Mouse (Mus musculus) G1E-ER4 (cell line): Measurements from ENCODE around the gene Igfbp4. TPM values are rescaled to one million over a fixed set of nuclear protein-coding genes. Genes with fewer than 3 reads are reported as not detected.

ENCODE experiments used
- GATA1 ChIP-seq: IDR thresholded peaks from one replicate; pipeline ENCODE4 v1.8.0; 2012; ENCODE audit warnings: low read length, inconsistent platforms
- polyA plus RNA-seq: library from polyadenylated mRNA; stranded (reverse); fragments of >175 nt; gene quantifications from 2 replicates; pipeline ENCODE4 v1.2.3, GENCODE M21; 2012

Igfbp4 gene
- polyA plus RNA-seq, 1 experiment = not detected

DNA sequence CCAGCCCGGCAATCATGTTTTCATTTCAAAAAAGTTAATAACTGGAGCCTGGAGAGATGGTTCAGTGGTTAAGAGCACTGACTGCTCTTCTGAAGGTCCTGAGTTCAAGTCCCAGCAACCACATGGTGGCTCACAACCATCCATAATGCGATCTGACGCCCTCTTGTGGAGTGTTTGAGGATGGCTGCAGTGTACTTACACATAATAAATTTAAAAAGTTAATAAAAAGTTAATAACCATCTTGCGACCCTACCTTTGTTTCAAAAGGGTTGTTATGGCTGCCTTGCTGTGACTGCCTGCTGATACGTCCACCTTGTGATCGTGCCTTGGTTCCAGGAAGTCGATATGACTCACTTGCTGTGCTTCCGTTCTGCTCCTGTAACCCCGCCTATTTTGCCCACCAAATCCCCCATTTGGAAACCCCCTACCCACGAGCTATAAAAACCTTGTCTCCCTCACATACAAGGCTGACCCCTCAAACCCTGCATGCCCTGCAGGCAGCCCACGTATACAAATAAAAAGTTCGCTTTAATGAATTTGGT, 14.1 kb upstream of the Igfbp4 start:
- no peak for TF ChIP-seq GATA1

DNA sequence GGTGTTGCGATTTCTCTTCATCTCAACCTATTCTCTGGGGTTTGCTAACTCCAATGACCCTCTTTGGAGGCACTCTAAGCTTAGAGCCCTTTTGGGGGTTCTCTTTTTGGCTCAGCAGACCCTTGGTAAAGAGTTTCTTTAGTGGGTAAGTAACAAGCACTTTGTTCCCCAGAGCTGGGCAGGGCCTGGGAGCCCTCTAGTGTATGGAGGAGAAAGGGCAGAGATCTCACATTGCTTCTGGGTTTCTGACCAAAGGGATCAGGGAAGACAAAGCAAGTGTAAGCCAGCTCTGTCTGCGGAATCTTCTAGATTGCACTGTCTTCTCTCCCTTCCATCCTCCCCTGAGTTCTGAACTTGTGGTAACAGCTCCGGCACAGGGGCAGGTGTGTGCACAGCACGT, 5.7 kb upstream of the Igfbp4 start:
- TF ChIP-seq GATA1 = no peak

GRCm38 (mm10) chr11:99036254-99036653, 4.8 kb upstream of the Igfbp4 start:
- TF ChIP-seq GATA1 = no peak

- no peak for TF ChIP-seq GATA1
Observed at GRCm38 (mm10) chr11:99039782-99040181, 1.3 kb upstream of the Igfbp4 start.

GRCm38 (mm10) chr11:99040346-99040974, 584 bp upstream of the Igfbp4 start:
- no peak for TF ChIP-seq GATA1

- TF ChIP-seq GATA1 = no peak
Observed at GRCm38 (mm10) chr11:99041841-99042780, 1.1 kb downstream of the Igfbp4 start.

DNA sequence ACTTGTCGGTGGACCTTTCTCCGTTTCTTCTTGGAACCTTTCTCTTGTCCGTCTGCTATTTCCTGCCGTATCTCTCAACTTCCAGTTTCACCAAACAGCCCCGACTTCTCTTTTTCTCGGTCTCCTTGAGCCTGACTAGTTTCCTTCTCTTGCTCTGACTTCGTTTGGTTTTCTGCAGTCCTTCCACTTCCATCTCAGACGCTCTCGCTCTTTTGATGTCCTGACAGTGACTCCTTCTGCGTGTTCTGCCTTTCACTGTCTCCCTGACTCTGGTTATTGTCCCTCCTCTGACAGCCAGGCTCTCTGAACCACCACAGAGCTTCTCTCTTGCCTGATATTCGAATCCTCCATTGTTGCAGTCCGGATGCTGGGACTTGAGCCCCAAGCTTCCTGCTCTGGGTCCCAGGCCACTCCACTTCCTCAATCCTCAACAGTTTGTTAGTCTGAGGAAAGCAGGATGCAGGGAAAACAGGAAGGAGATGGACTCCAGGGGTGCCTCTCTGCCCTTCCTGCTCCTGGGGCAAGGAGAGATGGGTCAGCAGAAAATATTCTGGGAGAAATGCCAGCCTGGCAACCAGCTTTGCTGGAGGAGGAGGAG, 1.9 kb downstream of the Igfbp4 start:
- no peak for TF ChIP-seq GATA1

GRCm38 (mm10) chr11:99043632-99044031, 2.6 kb downstream of the Igfbp4 start:
- no peak for TF ChIP-seq GATA1

- no peak for TF ChIP-seq GATA1
Observed at GRCm38 (mm10) chr11:99044306-99044705, 3.3 kb downstream of the Igfbp4 start.

GRCm38 (mm10) chr11:99045159-99045889, 4.3 kb downstream of the Igfbp4 start:
- no peak for TF ChIP-seq GATA1

- TF ChIP-seq GATA1 = no peak
Observed at GRCm38 (mm10) chr11:99047120-99047519, 6.1 kb downstream of the Igfbp4 start.

GRCm38 (mm10) chr11:99047643-99048042, 6.6 kb downstream of the Igfbp4 start:
- TF ChIP-seq GATA1 = no peak

- no peak for TF ChIP-seq GATA1
Observed at GRCm38 (mm10) chr11:99055143-99055542, 14.1 kb downstream of the Igfbp4 start.

DNA sequence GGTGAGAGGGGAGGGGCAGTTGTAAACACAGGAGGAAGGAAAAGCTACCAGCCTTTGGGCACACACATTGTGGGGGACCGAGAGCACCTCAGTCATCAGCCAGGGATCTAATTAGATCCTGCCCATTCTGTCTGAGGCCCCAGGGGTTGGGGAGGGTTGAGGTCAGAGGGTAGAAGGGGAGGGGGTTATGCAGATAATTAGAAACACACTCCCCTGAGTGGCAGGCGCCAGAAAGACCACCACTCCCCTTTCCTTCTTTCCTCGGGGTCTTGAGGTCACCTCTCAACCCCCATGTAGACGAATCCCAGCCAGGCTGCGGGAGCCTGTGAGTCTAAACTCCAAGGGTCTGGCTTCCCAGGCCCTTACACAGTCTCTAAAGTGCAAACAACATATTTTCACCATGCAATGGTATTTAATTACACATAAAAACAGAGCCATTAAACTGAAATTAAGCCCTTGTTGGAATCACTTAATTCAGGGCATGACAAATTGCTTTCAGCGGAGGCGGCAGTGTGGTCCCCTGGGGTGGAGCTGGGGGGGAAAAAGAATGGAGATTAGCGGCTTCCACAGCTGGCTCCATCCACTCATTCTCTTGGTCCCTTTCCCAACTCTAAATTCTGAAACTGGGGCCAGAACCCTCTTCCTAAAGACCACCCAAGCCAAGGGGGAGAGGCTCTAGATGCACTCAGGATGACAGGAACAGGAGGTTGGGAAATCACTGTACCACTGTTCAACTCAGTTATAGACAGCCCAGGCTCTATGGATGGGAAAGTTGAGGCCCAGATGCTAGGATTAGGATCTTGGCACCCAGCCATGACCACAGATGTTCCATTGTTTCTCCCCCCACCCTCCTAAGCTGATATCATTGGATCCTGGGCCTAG, 14.8 kb downstream of the Igfbp4 start:
- TF ChIP-seq GATA1 = no peak
